Mouse (Mus musculus): ENCODE data around the gene 4930407I10Rik. TPM values are rescaled to one million over a fixed set of nuclear protein-coding genes. Genes with fewer than 3 reads are reported as not detected.

4930407I10Rik gene
- not detected in 2 replicates for polyA plus RNA-seq (2012; ENCODE audit: insufficient read depth, insufficient read length, missing spikeins)

GRCm38 (mm10) chr15:82058719-82059201 lies at the start of gene 4930407I10Rik:
Gene 4930407I10Rik (plus strand): TSS chr15:82059151.
- Histone ChIP-seq H3K27ac (replicated peaks; ENCODE audit: low read depth, low read length) (no peak within 1 kb of the TSS), H3K4me3 (ENCODE audit: insufficient read depth, low read depth, low read length) (no peak within 1 kb of the TSS)

GRCm38 (mm10) chr15:82011947-82012346 lies 47.0 kb upstream of the 4930407I10Rik start:
- Histone ChIP-seq H3K4me1 (ENCODE audit: control insufficient read depth, insufficient read depth, insufficient read length, low read length) (no peaks in the 10 kb centered on the region; the same call in 1 of the 2 replicates), H3K27ac (replicated peaks; ENCODE audit: low read depth, low read length) (no peak overlapping the region), H3K4me3 (ENCODE audit: insufficient read depth, low read depth, low read length) (no peak overlapping the region)

More at GRCm38 (mm10) chr15:82058719-82059201, at the start of gene 4930407I10Rik:
- no peaks in the 10 kb centered on the region for H3K4me1 ChIP-seq (ENCODE audit: control insufficient read depth, insufficient read depth, insufficient read length, low read length)

- H3K27ac ChIP-seq (replicated peaks; ENCODE audit: low read depth, low read length) = no peak overlapping the region; the same call in 1 of the 2 replicates
These were observed 44.1 kb upstream of the 4930407I10Rik start for GRCm38 (mm10) chr15:82014745-82015391.

GRCm38 (mm10) chr15:82015392-82016100 lies 43.4 kb upstream of the 4930407I10Rik start:
- Histone ChIP-seq H3K27ac (replicated peaks; ENCODE audit: low read depth, low read length) (peak overlapping the region; percentile 41), H3K4me1 (ENCODE audit: control insufficient read depth, insufficient read depth, insufficient read length, low read length) (no peaks in the 10 kb centered on the region; the same call in 1 of the 2 replicates), H3K4me3 (ENCODE audit: insufficient read depth, low read depth, low read length) (peak overlapping the region; percentile 77)

More at GRCm38 (mm10) chr15:82014745-82015391, 44.1 kb upstream of the 4930407I10Rik start:
- H3K4me1 ChIP-seq (ENCODE audit: control insufficient read depth, insufficient read depth, insufficient read length, low read length) = no peaks in the 10 kb centered on the region; the same call in 1 of the 2 replicates
- peak overlapping the region; percentile 77 for H3K4me3 ChIP-seq (ENCODE audit: insufficient read depth, low read depth, low read length)

- H3K4me1 ChIP-seq (ENCODE audit: control insufficient read depth, insufficient read depth, insufficient read length, low read length) = no peaks in the 10 kb centered on the region; the same call in 1 of the 2 replicates
- peak overlapping the region; percentile 41; the same call in 1 of the 2 replicates for H3K27ac ChIP-seq (replicated peaks; ENCODE audit: low read depth, low read length)
- H3K4me3 ChIP-seq (ENCODE audit: insufficient read depth, low read depth, low read length) = peak overlapping the region; percentile 77
These were observed 42.7 kb upstream of the 4930407I10Rik start for GRCm38 (mm10) chr15:82016101-82016808.

GRCm38 (mm10) chr15:82016830-82017229 lies 42.1 kb upstream of the 4930407I10Rik start:
- Histone ChIP-seq H3K4me3 (ENCODE audit: insufficient read depth, low read depth, low read length) (peak overlapping the region; percentile 71), H3K27ac (replicated peaks; ENCODE audit: low read depth, low read length) (no peak overlapping the region)

GRCm38 (mm10) chr15:82017461-82017860 lies 41.5 kb upstream of the 4930407I10Rik start:
- Histone ChIP-seq H3K4me3 (ENCODE audit: insufficient read depth, low read depth, low read length) (no peak overlapping the region), H3K27ac (replicated peaks; ENCODE audit: low read depth, low read length) (no peak overlapping the region), H3K4me1 (ENCODE audit: control insufficient read depth, insufficient read depth, insufficient read length, low read length) (no peaks in the 10 kb centered on the region; the same call in 1 of the 2 replicates)

More at GRCm38 (mm10) chr15:82016830-82017229, 42.1 kb upstream of the 4930407I10Rik start:
- H3K4me1 ChIP-seq (ENCODE audit: control insufficient read depth, insufficient read depth, insufficient read length, low read length) = no peaks in the 10 kb centered on the region; the same call in 1 of the 2 replicates

GRCm38 (mm10) chr15:82019288-82019687 lies 39.7 kb upstream of the 4930407I10Rik start:
- peaks cover 4% of the 10 kb centered on the region; the same call in 1 of the 2 replicates for H3K4me1 ChIP-seq (ENCODE audit: control insufficient read depth, insufficient read depth, insufficient read length, low read length)

GRCm38 (mm10) chr15:82022535-82023088 lies 36.3 kb upstream of the 4930407I10Rik start:
- no peak overlapping the region for H3K4me3 ChIP-seq (ENCODE audit: insufficient read depth, low read depth, low read length)
- H3K27ac ChIP-seq (replicated peaks; ENCODE audit: low read depth, low read length) = no peak overlapping the region
- H3K4me1 ChIP-seq (ENCODE audit: control insufficient read depth, insufficient read depth, insufficient read length, low read length) = 0 out of 2 replicates have a peak, but pooled peaks cover 4% of the 10 kb centered on the region

More at GRCm38 (mm10) chr15:82019288-82019687, 39.7 kb upstream of the 4930407I10Rik start:
- no peak overlapping the region for H3K4me3 ChIP-seq (ENCODE audit: insufficient read depth, low read depth, low read length)
- H3K27ac ChIP-seq (replicated peaks; ENCODE audit: low read depth, low read length) = no peak overlapping the region

- Histone ChIP-seq H3K27ac (replicated peaks; ENCODE audit: low read depth, low read length) (no peak overlapping the region), H3K4me1 (ENCODE audit: control insufficient read depth, insufficient read depth, insufficient read length, low read length) (0 out of 2 replicates have a peak, but pooled peaks cover 4% of the 10 kb centered on the region), H3K4me3 (ENCODE audit: insufficient read depth, low read depth, low read length) (no peak overlapping the region)
These were observed 34.9 kb upstream of the 4930407I10Rik start for GRCm38 (mm10) chr15:82023965-82024635.

GRCm38 (mm10) chr15:82027276-82027675 lies 31.7 kb upstream of the 4930407I10Rik start:
- 0 out of 2 replicates have a peak, but pooled peaks cover 4% of the 10 kb centered on the region for H3K4me1 ChIP-seq (ENCODE audit: control insufficient read depth, insufficient read depth, insufficient read length, low read length)
- H3K27ac ChIP-seq (replicated peaks; ENCODE audit: low read depth, low read length) = no peak overlapping the region
- no peak overlapping the region for H3K4me3 ChIP-seq (ENCODE audit: insufficient read depth, low read depth, low read length)

- Histone ChIP-seq H3K4me3 (ENCODE audit: insufficient read depth, low read depth, low read length) (no peak overlapping the region), H3K4me1 (ENCODE audit: control insufficient read depth, insufficient read depth, insufficient read length, low read length) (0 out of 2 replicates have a peak, but pooled peaks cover 2% of the 10 kb centered on the region), H3K27ac (replicated peaks; ENCODE audit: low read depth, low read length) (no peak overlapping the region)
These were observed 31.2 kb upstream of the 4930407I10Rik start for GRCm38 (mm10) chr15:82027726-82028125.

GRCm38 (mm10) chr15:82032386-82032785 lies 26.6 kb upstream of the 4930407I10Rik start:
- no peaks in the 10 kb centered on the region for H3K4me1 ChIP-seq (ENCODE audit: control insufficient read depth, insufficient read depth, insufficient read length, low read length)
- no peak overlapping the region for H3K4me3 ChIP-seq (ENCODE audit: insufficient read depth, low read depth, low read length)
- no peak overlapping the region for H3K27ac ChIP-seq (replicated peaks; ENCODE audit: low read depth, low read length)

GRCm38 (mm10) chr15:82033762-82034161 lies 25.2 kb upstream of the 4930407I10Rik start, which contains the start of gene Desi1:
Gene Desi1 (minus strand): TSS chr15:82033862.
- no peaks in the 10 kb centered on the region for H3K4me1 ChIP-seq (ENCODE audit: control insufficient read depth, insufficient read depth, insufficient read length, low read length)
- no peak within 1 kb of the TSS for H3K4me3 ChIP-seq (ENCODE audit: insufficient read depth, low read depth, low read length)
- no peak within 1 kb of the TSS for H3K27ac ChIP-seq (replicated peaks; ENCODE audit: low read depth, low read length)

All from brown adipose tissue, adult 24 weeks (tissue).